Mouse (Mus musculus) liver, embryonic 13.5 days (tissue): Measurements from ENCODE around the gene Psmd1. TPM values are rescaled to one million over a fixed set of nuclear protein-coding genes. Genes with fewer than 3 reads are reported as not detected.

Source experiments
- polyA plus RNA-seq: library from polyadenylated mRNA; unstranded; fragments of >200 nt; fragmentation: Nextera tagmentation; extraction: Ambion mirVana; gene quantifications from 2 replicates; pipeline ENCODE4 v1.2.1, GENCODE M21; 2015

Psmd1 gene
- polyA plus RNA-seq, 1 experiment from 2014 or later = 134 TPM

Other genes with a start within 250 kb of the Psmd1 start
- gene Itm2c, start 170.1 kb upstream of the Psmd1 start, polyA plus RNA-seq = 38.3 and 39.7 TPM in 2 replicates
- gene 4933407L21Rik, start 135.9 kb upstream of the Psmd1 start, polyA plus RNA-seq = not detected in 2 replicates
- 0.05 TPM in 2 replicates for gene Gpr55, start 103.4 kb upstream of the Psmd1 start, polyA plus RNA-seq
- gene Spata3, start 47.6 kb upstream of the Psmd1 start, polyA plus RNA-seq = 0.13 TPM in 2 replicates
- gene 2810459M11Rik, start 18.5 kb upstream of the Psmd1 start, polyA plus RNA-seq = 16.0 and 17.4 TPM in 2 replicates
- gene Htr2b, start 47.6 kb downstream of the Psmd1 start, polyA plus RNA-seq = 0.20 TPM in 1 of 2 replicates, not detected in the other
- gene Gm21972, start 69.2 kb downstream of the Psmd1 start, polyA plus RNA-seq = 0.15 and 0.45 TPM in 2 replicates
- gene Armc9, start 90.4 kb downstream of the Psmd1 start, polyA plus RNA-seq = 11.7 and 12.8 TPM in 2 replicates
- 2.4 and 3.2 TPM in 2 replicates for gene B3gnt7, start 238.4 kb downstream of the Psmd1 start, polyA plus RNA-seq